Mouse (Mus musculus) cerebellum, adult (tissue): ENCODE data around the gene Mgat3.

Experiments used
- ATAC-seq: cut with Nextera tagmentation; 2 replicates; pipeline ENCODE4 v1.9.2; 2017; ENCODE audit warnings: mild to moderate bottlenecking, moderate library complexity, mixed read lengths; ENCODE audit not compliant: insufficient number of reproducible peaks, low FRiP score, low TSS enrichment

Mgat3 gene

GRCm38 (mm10) chr15:80173781-80174597 lies 468 bp downstream of the Mgat3 start:
- no peak for ATAC-seq

GRCm38 (mm10) chr15:80174598-80174875 lies 1.0 kb downstream of the Mgat3 start:
- no peak for ATAC-seq

- ATAC-seq: peak; percentile 26; the same call in 1 of the 2 replicates
These were observed 1.8 kb downstream of the Mgat3 start for GRCm38 (mm10) chr15:80175316-80175715.

- peak; percentile 6; the same call in 1 of the 2 replicates for ATAC-seq
These were observed 2.2 kb downstream of the Mgat3 start for GRCm38 (mm10) chr15:80175756-80176155.

- ATAC-seq: no peak
These were observed 8.0 kb downstream of the Mgat3 start for GRCm38 (mm10) chr15:80181561-80181960.

- ATAC-seq: no peak
These were observed 8.7 kb downstream of the Mgat3 start for GRCm38 (mm10) chr15:80182072-80182700.

GRCm38 (mm10) chr15:80188927-80189326 lies 15.4 kb downstream of the Mgat3 start:
- no peak for ATAC-seq

GRCm38 (mm10) chr15:80190075-80190474 lies 16.6 kb downstream of the Mgat3 start:
- ATAC-seq: no peak

GRCm38 (mm10) chr15:80191585-80192245 lies 18.2 kb downstream of the Mgat3 start:
- ATAC-seq: no peak

GRCm38 (mm10) chr15:80192246-80192585 lies 18.7 kb downstream of the Mgat3 start:
- ATAC-seq: no peak

- no peak for ATAC-seq
These were observed 19.3 kb downstream of the Mgat3 start for GRCm38 (mm10) chr15:80192847-80193246.

- no peak for ATAC-seq
These were observed 26.0 kb downstream of the Mgat3 start for GRCm38 (mm10) chr15:80199556-80199955.

GRCm38 (mm10) chr15:80202111-80202775 lies 28.7 kb downstream of the Mgat3 start:
- no peak for ATAC-seq

GRCm38 (mm10) chr15:80203406-80203805 lies 29.9 kb downstream of the Mgat3 start:
- ATAC-seq: no peak

- ATAC-seq: peak; percentile 31; the same call in 1 of the 2 replicates
These were observed 32.6 kb downstream of the Mgat3 start for GRCm38 (mm10) chr15:80206057-80206565.

GRCm38 (mm10) chr15:80208446-80208845 lies 34.9 kb downstream of the Mgat3 start:
- ATAC-seq: no peak

- no peak for ATAC-seq
These were observed 40.2 kb downstream of the Mgat3 start for GRCm38 (mm10) chr15:80213688-80214087.

GRCm38 (mm10) chr15:80215716-80216479 lies 42.4 kb downstream of the Mgat3 start:
- no peak for ATAC-seq

GRCm38 (mm10) chr15:80216480-80216820 lies 42.9 kb downstream of the Mgat3 start:
- no peak for ATAC-seq

GRCm38 (mm10) chr15:80217476-80217875 lies 44.0 kb downstream of the Mgat3 start:
- no peak for ATAC-seq
